Mouse (Mus musculus): ENCODE measurements around the gene Ube2h. TPM values are rescaled to one million over a fixed set of nuclear protein-coding genes. Genes with fewer than 3 reads are reported as not detected.

Gene Ube2h
- total and polyA plus RNA-seq, 2 experiments from 2014 or later = 30.4 to 31.9 TPM

- no peak overlapping the region for H3K27ac ChIP-seq (ENCODE audit: low read depth)
- H3K4me1 ChIP-seq (ENCODE audit: control insufficient read depth, insufficient read depth) = no peaks in the 10 kb centered on the region; the same call in none of the 2 replicates
- no peak overlapping the region for H3K9ac ChIP-seq (replicated peaks; ENCODE audit: low read depth, low read length)
- 14% methylated on average over 11 of the region's 11 CpGs for WGBS
- peaks cover 90% of the 10 kb centered on the region for H3K27me3 ChIP-seq (ENCODE audit: control insufficient read depth, insufficient read depth, low read length)
- TF ChIP-seq CTCF (IDR thresholded peaks at IDR 0.05; ENCODE audit: low read depth) = no peak
- no peak for TF ChIP-seq EP300 (IDR thresholded peaks at IDR 0.05; ENCODE audit: low read depth)
- H3K9me3 ChIP-seq (replicated peaks; ENCODE audit: control insufficient read depth, low read length) = peaks cover 6% of the 10 kb centered on the region; the same call in 1 of the 2 replicates
- H3K4me2 ChIP-seq (ENCODE audit: low read depth, low read length) = no peak overlapping the region
- H3K4me3 ChIP-seq (ENCODE audit: low read depth, low read length) = no peak overlapping the region
- no peak for ATAC-seq (ENCODE audit: insufficient read depth, low read depth)
- H3K36me3 ChIP-seq (replicated peaks; ENCODE audit: control insufficient read depth, insufficient read depth, low read length) = no peaks in the 10 kb centered on the region
- no peak for DNase-seq (ENCODE audit: low spot score)
These were observed 125.3 kb downstream of the Ube2h start for GRCm38 (mm10) chr6:30179046-30179445.

GRCm38 (mm10) chr6:30178023-30178639 lies 126.2 kb downstream of the Ube2h start:
- WGBS = 3% methylated on average over 27 of the region's 27 CpGs
- H3K4me1 ChIP-seq (ENCODE audit: control insufficient read depth, insufficient read depth) = peaks cover 5% of the 10 kb centered on the region
- H3K36me3 ChIP-seq (replicated peaks; ENCODE audit: control insufficient read depth, insufficient read depth, low read length) = no peaks in the 10 kb centered on the region
- DNase-seq (ENCODE audit: low spot score) = no peak
- no peak overlapping the region for H3K4me2 ChIP-seq (ENCODE audit: low read depth, low read length)
- no peak for ATAC-seq (ENCODE audit: insufficient read depth, low read depth)
- no peak for TF ChIP-seq EP300 (IDR thresholded peaks at IDR 0.05; ENCODE audit: low read depth)
- no peak for TF ChIP-seq CTCF (IDR thresholded peaks at IDR 0.05; ENCODE audit: low read depth)
- H3K9ac ChIP-seq (replicated peaks; ENCODE audit: low read depth, low read length) = no peak overlapping the region
- H3K27ac ChIP-seq (ENCODE audit: low read depth) = no peak overlapping the region
- H3K4me3 ChIP-seq (ENCODE audit: low read depth, low read length) = 0 out of 2 replicates have a peak overlapping the region, but pooled peaks have one; percentile 3
- peaks cover 94% of the 10 kb centered on the region for H3K27me3 ChIP-seq (ENCODE audit: control insufficient read depth, insufficient read depth, low read length)
- peaks cover under 1% of the 10 kb centered on the region; the same call in 1 of the 2 replicates for H3K9me3 ChIP-seq (replicated peaks; ENCODE audit: control insufficient read depth, low read length)

GRCm38 (mm10) chr6:30177305-30177704 lies 127.0 kb downstream of the Ube2h start:
- H3K27me3 ChIP-seq (ENCODE audit: control insufficient read depth, insufficient read depth, low read length) = peaks cover 100% of the 10 kb centered on the region
- WGBS = 3% methylated on average over 14 of the region's 14 CpGs
- H3K27ac ChIP-seq (ENCODE audit: low read depth) = no peak overlapping the region
- H3K4me1 ChIP-seq (ENCODE audit: control insufficient read depth, insufficient read depth) = peaks cover 8% of the 10 kb centered on the region
- H3K9me3 ChIP-seq (replicated peaks; ENCODE audit: control insufficient read depth, low read length) = no peaks in the 10 kb centered on the region
- TF ChIP-seq EP300 (IDR thresholded peaks at IDR 0.05; ENCODE audit: low read depth) (no peak), CTCF (IDR thresholded peaks at IDR 0.05; ENCODE audit: low read depth) (no peak)
- DNase-seq (ENCODE audit: low spot score) (no peak), ATAC-seq (ENCODE audit: insufficient read depth, low read depth) (no peak)
- no peak overlapping the region for H3K4me3 ChIP-seq (ENCODE audit: low read depth, low read length)
- H3K36me3 ChIP-seq (replicated peaks; ENCODE audit: control insufficient read depth, insufficient read depth, low read length) = no peaks in the 10 kb centered on the region
- H3K4me2 ChIP-seq (ENCODE audit: low read depth, low read length) = no peak overlapping the region
- H3K9ac ChIP-seq (replicated peaks; ENCODE audit: low read depth, low read length) = no peak overlapping the region

GRCm38 (mm10) chr6:30176496-30176895 lies 127.8 kb downstream of the Ube2h start:
- peaks cover 8% of the 10 kb centered on the region for H3K4me1 ChIP-seq (ENCODE audit: control insufficient read depth, insufficient read depth)
- 7% methylated on average over 12 of the region's 12 CpGs for WGBS
- H3K4me2 ChIP-seq (ENCODE audit: low read depth, low read length) = peak overlapping the region; percentile 39; the same call in 1 of the 2 replicates

GRCm38 (mm10) chr6:30175918-30176421 lies 128.4 kb downstream of the Ube2h start:
- peaks cover 100% of the 10 kb centered on the region for H3K27me3 ChIP-seq (ENCODE audit: control insufficient read depth, insufficient read depth, low read length)
- peaks cover 8% of the 10 kb centered on the region for H3K4me1 ChIP-seq (ENCODE audit: control insufficient read depth, insufficient read depth)
- H3K36me3 ChIP-seq (replicated peaks; ENCODE audit: control insufficient read depth, insufficient read depth, low read length) = no peaks in the 10 kb centered on the region
- H3K9ac ChIP-seq (replicated peaks; ENCODE audit: low read depth, low read length) = no peak overlapping the region
- DNase-seq (ENCODE audit: low spot score) (no peak), ATAC-seq (ENCODE audit: insufficient read depth, low read depth) (0 out of 2 replicates have a peak, but pooled peaks have one; percentile 9)
- H3K4me3 ChIP-seq (ENCODE audit: low read depth, low read length) = peak overlapping the region; percentile 43
- TF ChIP-seq CTCF (IDR thresholded peaks at IDR 0.05; ENCODE audit: low read depth) (no peak), EP300 (IDR thresholded peaks at IDR 0.05; ENCODE audit: low read depth) (no peak)
- no peaks in the 10 kb centered on the region for H3K9me3 ChIP-seq (replicated peaks; ENCODE audit: control insufficient read depth, low read length)
- H3K4me2 ChIP-seq (ENCODE audit: low read depth, low read length) = peak overlapping the region; percentile 39
- no peak overlapping the region for H3K27ac ChIP-seq (ENCODE audit: low read depth)
- WGBS = under 1% methylated on average over 28 of the region's 28 CpGs

More at GRCm38 (mm10) chr6:30176496-30176895, 127.8 kb downstream of the Ube2h start:
- DNase-seq (ENCODE audit: low spot score) (no peak), ATAC-seq (ENCODE audit: insufficient read depth, low read depth) (0 out of 2 replicates have a peak, but pooled peaks have one; percentile 17)
- Histone ChIP-seq H3K27ac (ENCODE audit: low read depth) (no peak overlapping the region), H3K4me3 (ENCODE audit: low read depth, low read length) (peak overlapping the region; percentile 43), H3K36me3 (replicated peaks; ENCODE audit: control insufficient read depth, insufficient read depth, low read length) (no peaks in the 10 kb centered on the region), H3K9me3 (replicated peaks; ENCODE audit: control insufficient read depth, low read length) (no peaks in the 10 kb centered on the region), H3K9ac (replicated peaks; ENCODE audit: low read depth, low read length) (no peak overlapping the region), H3K27me3 (ENCODE audit: control insufficient read depth, insufficient read depth, low read length) (peaks cover 100% of the 10 kb centered on the region)
- TF ChIP-seq CTCF (IDR thresholded peaks at IDR 0.05; ENCODE audit: low read depth) = no peak
- no peak for TF ChIP-seq EP300 (IDR thresholded peaks at IDR 0.05; ENCODE audit: low read depth)
